Mouse (Mus musculus) liver, adult 2 months (tissue): Measurements from ENCODE around the gene Dhrs11.

Source experiments
- CTCF ChIP-seq: fragments of 200-500 bp; IDR thresholded peaks from 2 replicates; pipeline ENCODE4 v1.5.1; 2011; ENCODE audit warnings: low read depth, low read length, control low read depth
- POLR2A ChIP-seq: fragments of 200-500 bp; IDR thresholded peaks from 2 replicates; pipeline ENCODE4 v1.6.1; 2011; ENCODE audit warnings: low read length, control low read depth; ENCODE audit not compliant: insufficient read depth; ENCODE audit errors: extremely low read depth

GRCm38 (mm10) chr11:84797627-84798353, 31.0 kb downstream of the Dhrs11 start:
- peak; percentile 88 for TF ChIP-seq CTCF
- TF ChIP-seq POLR2A, result no peak
